Mouse (Mus musculus): ENCODE measurements around the gene Pex5l.

DNA sequence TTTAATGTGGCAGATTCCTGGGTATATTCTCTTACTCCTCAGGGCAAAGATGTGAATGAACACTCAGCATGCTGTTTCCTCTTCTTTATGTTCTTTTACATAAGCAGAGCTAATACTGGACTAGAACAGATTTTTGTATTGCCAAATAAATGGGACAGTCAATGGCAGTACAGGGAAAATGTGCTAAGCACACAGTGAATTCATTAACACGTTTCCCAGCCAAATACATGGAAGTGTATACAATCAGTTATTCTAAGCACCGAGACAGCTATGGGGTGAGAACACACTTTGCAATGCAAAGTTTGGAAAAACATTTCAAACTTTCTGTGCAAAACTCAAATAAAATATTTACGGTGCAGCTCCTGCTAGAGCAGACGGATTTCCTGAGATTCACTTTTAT, 139.1 kb downstream of the Pex5l start:
- no peak for TF ChIP-seq POLR2A (IDR thresholded peaks at IDR 0.05; ENCODE audit: extremely low read depth, insufficient read depth, low read length)
- no peak for TF ChIP-seq CTCF (IDR thresholded peaks at IDR 0.05; ENCODE audit: extremely low read depth, insufficient read depth, low read length)

Measured in cortical plate, adult 2 months (tissue).